Mouse (Mus musculus) CD8-positive naive resting alpha-beta T cell, adult 2 months (primary cell): ENCODE measurements around the gene Olfr314.

Experiments used
- DNase-seq, 2 experiments: peaks; one replicate each; pipeline ENCODE4 v3.0.0; 2022; ENCODE audit warnings: low read depth in 2 of 2, low spot score in 2 of 2

Olfr314 gene

GRCm38 (mm10) chr11:58829764-58830163 lies 47.0 kb downstream of the Olfr314 start:
- DNase-seq, result peak in 1 of 2 experiments; percentile 11

- peak in 1 of 2 experiments; percentile 0 for DNase-seq
These were observed 49.8 kb downstream of the Olfr314 start for GRCm38 (mm10) chr11:58832541-58832940.
